Mouse (Mus musculus): ENCODE results near the gene Ptprd. TPM values are rescaled to one million over a fixed set of nuclear protein-coding genes. Genes with fewer than 3 reads are reported as not detected.

The Ptprd gene
- polyA plus RNA-seq, 1 experiment: 7.4 TPM

DNA sequence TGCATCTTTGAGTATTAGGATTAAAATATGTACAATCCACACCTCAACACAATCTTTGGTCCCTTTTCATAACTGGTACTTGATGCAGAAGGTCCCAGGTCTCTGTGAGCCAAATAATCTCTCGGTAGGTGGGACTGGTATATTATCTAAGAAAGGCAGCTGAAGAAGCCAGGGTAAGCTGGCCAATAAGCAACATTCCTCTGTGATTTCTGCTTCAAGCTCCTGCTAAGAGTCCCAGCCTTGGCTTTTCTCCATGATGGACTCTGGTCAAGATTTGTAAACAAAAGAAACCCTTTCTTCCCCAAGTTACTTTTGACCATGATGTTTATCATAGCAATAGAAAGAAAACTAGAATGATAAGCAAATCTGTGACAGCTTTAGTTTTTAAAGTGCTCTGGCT, 2012.4 kb downstream of the Ptprd start:
- H3K4me3 ChIP-seq (replicated peaks; ENCODE audit: control insufficient read depth, low read depth, low read length): no peak overlapping the region
- TF ChIP-seq CTCF (IDR thresholded peaks at IDR 0.05; ENCODE audit: control insufficient read depth, insufficient read depth, low read length): no peak
- no peak for TF ChIP-seq POLR2A (IDR thresholded peaks at IDR 0.05; ENCODE audit: borderline replicate concordance, control insufficient read depth, low read depth, low read length)
- H3K27ac ChIP-seq (ENCODE audit: control insufficient read depth, insufficient read depth, low read depth, low read length, poor library complexity): no peak overlapping the region
- 83% methylated on average over 1 of the region's 1 CpGs for WGBS
- H3K4me1 ChIP-seq (ENCODE audit: control insufficient read depth, insufficient read depth, low read length): no peaks in the 10 kb centered on the region

- Histone ChIP-seq H3K4me1 (ENCODE audit: control insufficient read depth, insufficient read depth, low read length) (no peaks in the 10 kb centered on the region), H3K4me3 (replicated peaks; ENCODE audit: control insufficient read depth, low read depth, low read length) (no peak overlapping the region), H3K27ac (ENCODE audit: control insufficient read depth, insufficient read depth, low read depth, low read length, poor library complexity) (no peak overlapping the region)
- WGBS: 87% methylated on average over 3 of the region's 3 CpGs
- TF ChIP-seq POLR2A (IDR thresholded peaks at IDR 0.05; ENCODE audit: borderline replicate concordance, control insufficient read depth, low read depth, low read length) (no peak), CTCF (IDR thresholded peaks at IDR 0.05; ENCODE audit: control insufficient read depth, insufficient read depth, low read length) (no peak)
These were observed 2017.0 kb downstream of the Ptprd start for GRCm38 (mm10) chr4:76194762-76195161.

GRCm38 (mm10) chr4:76193496-76193895, 2018.3 kb downstream of the Ptprd start:
- H3K27ac ChIP-seq (ENCODE audit: control insufficient read depth, insufficient read depth, low read depth, low read length, poor library complexity): no peak overlapping the region
- no peak for TF ChIP-seq POLR2A (IDR thresholded peaks at IDR 0.05; ENCODE audit: borderline replicate concordance, control insufficient read depth, low read depth, low read length)
- H3K4me1 ChIP-seq (ENCODE audit: control insufficient read depth, insufficient read depth, low read length): no peaks in the 10 kb centered on the region
- H3K4me3 ChIP-seq (replicated peaks; ENCODE audit: control insufficient read depth, low read depth, low read length): no peak overlapping the region
- 79% methylated on average over 3 of the region's 3 CpGs for WGBS

DNA sequence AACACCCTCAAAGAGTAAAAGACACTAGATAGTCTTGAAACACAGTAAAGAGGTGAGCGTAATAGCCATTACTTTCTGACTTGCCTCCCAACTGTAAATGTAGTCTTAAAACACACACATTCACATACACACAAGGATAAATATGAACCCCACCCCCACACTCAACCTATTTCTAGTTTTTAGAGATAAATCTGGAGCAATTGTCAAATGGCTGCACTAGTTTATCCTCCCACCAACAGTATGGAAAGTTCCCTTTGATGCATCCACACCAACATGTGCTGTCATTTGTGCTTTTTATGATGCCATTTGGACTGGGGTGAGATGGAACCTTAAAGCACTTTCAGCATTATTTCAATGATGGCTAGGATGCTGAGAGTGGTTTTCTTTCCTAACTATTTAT, 2019.7 kb downstream of the Ptprd start:
- WGBS: 90% methylated on average over 1 of the region's 1 CpGs
- H3K4me1 ChIP-seq (ENCODE audit: control insufficient read depth, insufficient read depth, low read length): no peaks in the 10 kb centered on the region
- no peak overlapping the region for H3K4me3 ChIP-seq (replicated peaks; ENCODE audit: control insufficient read depth, low read depth, low read length)
- H3K27ac ChIP-seq (ENCODE audit: control insufficient read depth, insufficient read depth, low read depth, low read length, poor library complexity): no peak overlapping the region
- TF ChIP-seq CTCF (IDR thresholded peaks at IDR 0.05; ENCODE audit: control insufficient read depth, insufficient read depth, low read length) (no peak), POLR2A (IDR thresholded peaks at IDR 0.05; ENCODE audit: borderline replicate concordance, control insufficient read depth, low read depth, low read length) (no peak)

- H3K4me3 ChIP-seq (replicated peaks; ENCODE audit: control insufficient read depth, low read depth, low read length): no peak overlapping the region
- no peak overlapping the region for H3K27ac ChIP-seq (ENCODE audit: control insufficient read depth, insufficient read depth, low read depth, low read length, poor library complexity)
- TF ChIP-seq POLR2A (IDR thresholded peaks at IDR 0.05; ENCODE audit: borderline replicate concordance, control insufficient read depth, low read depth, low read length): no peak
- TF ChIP-seq CTCF (IDR thresholded peaks at IDR 0.05; ENCODE audit: control insufficient read depth, insufficient read depth, low read length): no peak
- no peaks in the 10 kb centered on the region for H3K4me1 ChIP-seq (ENCODE audit: control insufficient read depth, insufficient read depth, low read length)
- 38% methylated on average over 1 of the region's 1 CpGs for WGBS
These were observed 2021.0 kb downstream of the Ptprd start for GRCm38 (mm10) chr4:76190788-76191187.

GRCm38 (mm10) chr4:76183095-76183494, 2028.7 kb downstream of the Ptprd start:
- no peaks in the 10 kb centered on the region for H3K4me1 ChIP-seq (ENCODE audit: control insufficient read depth, insufficient read depth, low read length)
- H3K27ac ChIP-seq (ENCODE audit: control insufficient read depth, insufficient read depth, low read depth, low read length, poor library complexity): no peak overlapping the region
- no peak overlapping the region for H3K4me3 ChIP-seq (replicated peaks; ENCODE audit: control insufficient read depth, low read depth, low read length)
- WGBS: 73% methylated on average over 3 of the region's 3 CpGs
- no peak for TF ChIP-seq POLR2A (IDR thresholded peaks at IDR 0.05; ENCODE audit: borderline replicate concordance, control insufficient read depth, low read depth, low read length)
- TF ChIP-seq CTCF (IDR thresholded peaks at IDR 0.05; ENCODE audit: control insufficient read depth, insufficient read depth, low read length): no peak

DNA sequence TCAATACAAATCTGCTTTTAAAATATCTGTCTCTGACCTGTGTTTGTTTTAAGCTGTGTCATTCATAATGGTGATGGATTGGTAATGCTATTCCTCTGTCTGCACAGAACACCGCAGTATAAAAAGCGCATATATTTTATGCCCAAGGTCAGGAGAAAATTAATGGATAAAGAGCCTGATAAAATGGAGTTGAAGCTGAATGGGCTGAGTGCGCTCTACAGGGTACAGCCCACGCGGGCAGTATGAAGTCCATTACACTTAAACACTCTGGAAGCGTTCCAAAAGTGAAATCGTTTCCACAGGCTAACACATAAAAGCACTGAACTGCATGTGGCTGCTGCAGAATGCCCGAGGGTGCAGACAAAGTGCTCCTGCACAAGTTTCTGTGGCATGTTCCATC, 2032.3 kb downstream of the Ptprd start:
- TF ChIP-seq CTCF (IDR thresholded peaks at IDR 0.05; ENCODE audit: control insufficient read depth, insufficient read depth, low read length) (no peak), POLR2A (IDR thresholded peaks at IDR 0.05; ENCODE audit: borderline replicate concordance, control insufficient read depth, low read depth, low read length) (no peak)
- Histone ChIP-seq H3K4me1 (ENCODE audit: control insufficient read depth, insufficient read depth, low read length) (no peaks in the 10 kb centered on the region), H3K27ac (ENCODE audit: control insufficient read depth, insufficient read depth, low read depth, low read length, poor library complexity) (no peak overlapping the region), H3K4me3 (replicated peaks; ENCODE audit: control insufficient read depth, low read depth, low read length) (no peak overlapping the region)
- WGBS: 80% methylated on average over 8 of the region's 8 CpGs

GRCm38 (mm10) chr4:76175086-76175485, 2036.7 kb downstream of the Ptprd start:
- TF ChIP-seq POLR2A (IDR thresholded peaks at IDR 0.05; ENCODE audit: borderline replicate concordance, control insufficient read depth, low read depth, low read length): no peak
- TF ChIP-seq CTCF (IDR thresholded peaks at IDR 0.05; ENCODE audit: control insufficient read depth, insufficient read depth, low read length): no peak
- H3K4me1 ChIP-seq (ENCODE audit: control insufficient read depth, insufficient read depth, low read length): no peaks in the 10 kb centered on the region
- no peak overlapping the region for H3K4me3 ChIP-seq (replicated peaks; ENCODE audit: control insufficient read depth, low read depth, low read length)
- WGBS: 79% methylated on average over 1 of the region's 1 CpGs
- no peak overlapping the region for H3K27ac ChIP-seq (ENCODE audit: control insufficient read depth, insufficient read depth, low read depth, low read length, poor library complexity)

- WGBS: 67% methylated on average over 1 of the region's 1 CpGs
- no peak for TF ChIP-seq CTCF (IDR thresholded peaks at IDR 0.05; ENCODE audit: control insufficient read depth, insufficient read depth, low read length)
- TF ChIP-seq POLR2A (IDR thresholded peaks at IDR 0.05; ENCODE audit: borderline replicate concordance, control insufficient read depth, low read depth, low read length): no peak
- H3K27ac ChIP-seq (ENCODE audit: control insufficient read depth, insufficient read depth, low read depth, low read length, poor library complexity): no peak overlapping the region
These were observed 2056.0 kb downstream of the Ptprd start for GRCm38 (mm10) chr4:76155750-76156149.

More at GRCm38 (mm10) chr4:76155750-76156149, 2056.0 kb downstream of the Ptprd start:
- Histone ChIP-seq H3K4me1 (ENCODE audit: control insufficient read depth, insufficient read depth, low read length) (no peaks in the 10 kb centered on the region), H3K4me3 (replicated peaks; ENCODE audit: control insufficient read depth, low read depth, low read length) (no peak overlapping the region)
